Mouse (Mus musculus): ENCODE results near the gene Sft2d1. TPM values are rescaled to one million over a fixed set of nuclear protein-coding genes. Genes with fewer than 3 reads are reported as not detected.
A peak's percentile ranks its signal among the peaks of the same experiment; 100 is the strongest.

The Sft2d1 gene
- polyA plus RNA-seq, 1 experiment: not detected

DNA sequence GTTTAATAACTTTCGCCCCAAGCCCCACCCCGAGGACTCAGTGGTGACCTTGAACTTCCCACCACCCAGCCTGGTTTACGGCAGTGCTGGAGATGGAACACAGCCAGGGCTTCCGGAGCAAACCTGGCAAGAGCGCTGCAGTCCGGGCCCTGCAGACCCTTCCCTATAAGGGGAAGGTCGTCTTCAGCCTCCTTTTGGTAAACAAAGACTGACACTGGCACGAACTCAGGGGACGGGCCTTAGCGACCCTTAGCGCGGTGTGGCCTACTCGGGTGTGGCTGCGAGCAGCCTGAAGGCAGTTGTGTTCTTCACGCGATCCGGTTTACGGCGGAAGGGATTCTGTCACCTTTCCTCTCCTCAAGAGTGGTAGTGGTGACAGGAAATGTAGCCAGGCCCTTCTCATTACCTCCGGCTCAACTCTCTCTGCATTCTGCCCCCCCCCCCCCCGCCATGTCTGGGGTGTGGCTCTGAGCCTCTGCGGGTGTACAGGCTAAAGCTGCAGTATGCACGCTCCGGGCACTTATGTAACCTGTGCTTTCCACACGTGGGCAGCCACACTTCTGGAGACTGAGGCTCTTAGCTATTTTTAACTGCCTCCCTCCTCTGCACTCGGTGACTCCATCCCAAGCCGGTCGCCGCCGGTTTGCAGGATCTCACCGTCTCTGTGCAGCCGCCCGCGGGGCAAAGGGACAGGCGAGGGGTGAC lies 27.9 kb upstream of the Sft2d1 start, which contains the start of gene Mpc1:
Gene Mpc1 (plus strand): TSS at position 84 of the 705 bp plus-strand sequence.
- Histone ChIP-seq H3K27ac (ENCODE audit: insufficient read depth, low read depth, low read length) (peak within 1 kb of the TSS; percentile 97), H3K4me1 (ENCODE audit: control insufficient read depth, insufficient read depth, low read length) (peaks cover 12% of the 10 kb centered on the region; the same call in 1 of the 2 replicates), H3K4me3 (ENCODE audit: insufficient read depth, low read depth, low read length) (peak within 1 kb of the TSS; percentile 91)
- no peak for TF ChIP-seq CTCF (IDR thresholded peaks at IDR 0.05; ENCODE audit: insufficient read depth, low read depth, low read length)
- TF ChIP-seq POLR2A (IDR thresholded peaks at IDR 0.05; ENCODE audit: insufficient read depth, low read depth, low read length): no peak
- 1% methylated on average over 35 of the region's 35 CpGs for WGBS

DNA sequence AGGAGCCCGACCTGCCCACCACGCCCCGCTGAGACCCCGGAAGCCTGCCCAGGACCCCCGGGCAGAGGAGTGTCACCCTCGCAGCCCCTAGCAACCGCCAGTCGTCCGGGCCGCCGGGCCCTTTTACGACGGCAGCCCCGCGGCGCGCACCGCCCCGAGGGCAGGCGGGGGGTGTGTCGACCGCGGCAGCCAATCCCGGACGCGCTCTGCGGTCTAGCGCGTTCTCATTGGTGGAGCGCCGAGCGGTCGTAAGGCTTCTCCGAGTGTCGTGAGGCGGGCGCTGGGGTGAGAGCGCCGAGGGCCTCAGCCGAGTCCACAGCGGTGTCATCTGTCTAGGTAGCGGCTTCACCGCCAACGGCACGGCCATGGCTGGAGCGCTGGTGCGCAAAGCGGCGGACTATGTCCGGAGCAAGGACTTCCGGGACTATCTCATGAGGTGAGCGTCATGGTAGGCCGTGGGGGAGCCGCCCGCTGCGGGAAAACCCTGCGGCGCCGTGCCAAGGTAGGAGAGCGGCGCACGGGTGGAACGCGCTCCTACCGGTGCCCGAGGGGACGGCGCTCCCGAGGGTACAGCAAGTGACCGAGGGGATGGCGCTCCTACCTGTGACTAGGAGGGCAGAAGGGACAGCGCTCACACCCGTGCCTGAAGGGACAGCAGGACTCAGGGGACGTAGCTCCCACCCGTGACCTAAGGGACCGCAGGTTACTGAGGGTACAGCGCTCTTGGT lies 27.2 kb upstream of the Sft2d1 start:
- peak overlapping the region; percentile 97 for H3K27ac ChIP-seq (ENCODE audit: insufficient read depth, low read depth, low read length)
- H3K4me3 ChIP-seq (ENCODE audit: insufficient read depth, low read depth, low read length): peak overlapping the region; percentile 91
- WGBS: under 1% methylated on average over 77 of the region's 77 CpGs
- TF ChIP-seq CTCF (IDR thresholded peaks at IDR 0.05; ENCODE audit: insufficient read depth, low read depth, low read length): no peak
- peak; percentile 96 for TF ChIP-seq POLR2A (IDR thresholded peaks at IDR 0.05; ENCODE audit: insufficient read depth, low read depth, low read length)
- peaks cover 12% of the 10 kb centered on the region; the same call in 1 of the 2 replicates for H3K4me1 ChIP-seq (ENCODE audit: control insufficient read depth, insufficient read depth, low read length)

DNA sequence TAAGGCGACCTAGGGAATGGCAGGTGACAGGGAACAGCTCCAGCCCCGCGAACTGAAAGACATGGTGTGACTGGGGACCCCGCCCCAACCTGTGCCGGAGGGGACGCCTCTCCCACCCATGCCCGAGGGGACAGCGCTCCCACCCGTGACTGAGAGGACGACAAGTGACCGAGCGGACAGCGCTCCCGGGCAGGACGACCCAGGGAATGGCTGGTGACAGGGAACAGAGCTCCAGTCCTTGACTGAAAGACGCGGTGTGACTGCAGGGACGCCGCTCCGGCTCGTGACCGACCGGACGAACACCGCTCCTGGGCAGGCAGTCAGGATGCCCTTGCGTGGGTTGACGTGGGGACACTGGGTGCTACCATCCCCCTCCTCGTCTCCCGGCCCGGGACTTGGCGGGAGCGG lies 26.6 kb upstream of the Sft2d1 start:
- Histone ChIP-seq H3K4me3 (ENCODE audit: insufficient read depth, low read depth, low read length) (peak overlapping the region; percentile 91), H3K4me1 (ENCODE audit: control insufficient read depth, insufficient read depth, low read length) (peaks cover 12% of the 10 kb centered on the region; the same call in 1 of the 2 replicates), H3K27ac (ENCODE audit: insufficient read depth, low read depth, low read length) (peak overlapping the region; percentile 82)
- TF ChIP-seq POLR2A (IDR thresholded peaks at IDR 0.05; ENCODE audit: insufficient read depth, low read depth, low read length) (no peak), CTCF (IDR thresholded peaks at IDR 0.05; ENCODE audit: insufficient read depth, low read depth, low read length) (no peak)
- under 1% methylated on average over 32 of the region's 32 CpGs for WGBS

DNA sequence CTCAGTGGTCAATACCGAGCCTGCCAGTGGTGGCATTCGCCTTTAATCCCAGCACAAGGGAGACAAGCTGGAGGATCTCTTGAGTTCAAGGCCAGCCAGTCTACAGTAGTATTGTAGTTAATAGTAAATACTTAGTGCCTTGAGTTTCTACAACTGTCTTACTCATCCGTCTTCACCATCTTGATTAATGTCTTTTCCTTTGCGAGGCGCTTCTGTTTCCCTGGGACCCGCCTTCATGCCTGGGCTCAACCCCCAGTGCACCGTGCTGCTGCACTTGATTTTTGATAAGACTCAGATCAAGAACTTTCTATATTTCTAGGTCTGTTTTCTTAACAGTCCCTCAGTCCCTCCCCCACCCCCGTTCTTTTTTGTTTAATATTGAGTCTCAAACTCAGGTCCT lies 25.8 kb upstream of the Sft2d1 start:
- TF ChIP-seq POLR2A (IDR thresholded peaks at IDR 0.05; ENCODE audit: insufficient read depth, low read depth, low read length) (no peak), CTCF (IDR thresholded peaks at IDR 0.05; ENCODE audit: insufficient read depth, low read depth, low read length) (no peak)

DNA sequence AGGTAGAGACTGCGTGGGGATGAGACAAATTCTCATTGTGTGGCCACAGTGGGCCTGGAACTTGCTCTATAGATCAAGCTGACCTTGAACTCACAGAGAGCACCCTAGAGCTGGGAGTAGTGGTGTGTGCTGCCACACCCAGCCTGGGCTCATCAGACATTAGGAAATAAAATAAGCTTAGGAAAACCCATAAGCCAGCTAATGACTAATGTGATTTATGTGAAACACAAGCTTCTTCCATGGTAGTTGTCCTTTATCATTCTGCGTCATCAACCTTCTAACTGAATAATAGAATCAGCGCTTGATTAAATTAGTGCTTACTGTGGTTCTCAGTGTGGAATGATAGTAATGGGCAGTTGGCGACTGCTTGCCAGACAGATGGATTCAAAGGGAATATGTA lies 23.9 kb upstream of the Sft2d1 start:
- TF ChIP-seq POLR2A (IDR thresholded peaks at IDR 0.05; ENCODE audit: insufficient read depth, low read depth, low read length): no peak
- no peak for TF ChIP-seq CTCF (IDR thresholded peaks at IDR 0.05; ENCODE audit: insufficient read depth, low read depth, low read length)
- 83% methylated on average over 4 of the region's 4 CpGs for WGBS
- Histone ChIP-seq H3K4me1 (ENCODE audit: control insufficient read depth, insufficient read depth, low read length) (peaks cover 14% of the 10 kb centered on the region; the same call in 1 of the 2 replicates), H3K27ac (ENCODE audit: insufficient read depth, low read depth, low read length) (no peak overlapping the region), H3K4me3 (ENCODE audit: insufficient read depth, low read depth, low read length) (no peak overlapping the region)

More for the DNA sequence above, 25.8 kb upstream of the Sft2d1 start:
- 31% methylated on average over 8 of the region's 8 CpGs for WGBS
- no peak overlapping the region for H3K27ac ChIP-seq (ENCODE audit: insufficient read depth, low read depth, low read length)
- peaks cover 14% of the 10 kb centered on the region; the same call in 1 of the 2 replicates for H3K4me1 ChIP-seq (ENCODE audit: control insufficient read depth, insufficient read depth, low read length)
- peak overlapping the region; percentile 18; the same call in 1 of the 2 replicates for H3K4me3 ChIP-seq (ENCODE audit: insufficient read depth, low read depth, low read length)

DNA sequence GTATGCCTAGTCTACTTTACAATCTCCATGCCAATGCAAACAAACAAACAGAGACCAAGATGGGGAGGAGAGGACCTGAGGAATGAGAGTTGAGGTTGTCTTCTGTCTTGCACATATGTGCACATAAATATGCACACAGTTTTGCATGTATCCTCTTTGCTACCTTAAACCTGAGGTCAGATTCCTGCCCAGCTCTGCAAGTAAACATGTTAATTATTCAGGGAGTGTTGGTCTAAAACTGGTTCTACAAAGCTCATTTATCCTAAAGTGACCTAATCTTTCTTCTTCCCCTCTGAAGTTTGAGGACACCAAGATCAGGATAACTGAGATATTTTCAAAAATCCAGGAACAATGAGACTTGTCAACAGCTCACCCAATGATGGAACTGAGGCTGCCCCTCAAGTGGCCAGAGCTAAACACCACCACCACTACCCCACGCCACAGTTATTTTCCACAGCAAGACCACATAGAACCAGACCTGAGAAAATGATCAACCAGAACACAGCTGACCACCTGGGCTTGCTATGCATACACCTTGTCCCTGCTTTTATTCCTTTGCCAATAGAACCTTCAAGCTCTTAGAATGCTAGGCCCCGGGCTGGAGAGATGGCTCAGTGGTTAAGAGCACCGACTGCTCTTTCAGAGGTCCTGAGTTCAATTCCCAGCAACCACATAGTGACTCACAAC lies 20.8 kb upstream of the Sft2d1 start:
- peaks cover 5% of the 10 kb centered on the region; the same call in 1 of the 2 replicates for H3K4me1 ChIP-seq (ENCODE audit: control insufficient read depth, insufficient read depth, low read length)
- no peak overlapping the region for H3K27ac ChIP-seq (ENCODE audit: insufficient read depth, low read depth, low read length)
- no peak for TF ChIP-seq CTCF (IDR thresholded peaks at IDR 0.05; ENCODE audit: insufficient read depth, low read depth, low read length)
- TF ChIP-seq POLR2A (IDR thresholded peaks at IDR 0.05; ENCODE audit: insufficient read depth, low read depth, low read length): no peak
- 93% methylated on average over 3 of the region's 3 CpGs for WGBS
- H3K4me3 ChIP-seq (ENCODE audit: insufficient read depth, low read depth, low read length): no peak overlapping the region

DNA sequence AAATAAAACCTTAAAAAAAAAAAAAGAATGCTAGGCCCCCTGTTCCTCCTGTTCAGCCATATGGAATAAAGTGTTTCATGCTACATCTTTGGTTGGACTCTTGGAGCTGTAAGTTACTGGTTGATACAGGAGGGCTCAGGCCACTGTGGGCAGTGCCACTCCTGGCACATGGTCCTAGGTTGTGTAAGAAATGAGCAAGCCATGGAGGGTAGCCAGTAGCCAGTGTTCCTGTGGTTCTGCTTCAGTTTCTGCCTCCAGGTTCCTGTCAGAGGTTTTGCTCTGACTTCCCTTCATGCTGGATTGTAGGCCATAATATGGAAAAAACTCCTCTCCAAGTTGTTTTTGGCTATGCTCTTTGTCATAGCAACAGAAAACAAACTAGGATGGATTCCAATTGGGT lies 20.2 kb upstream of the Sft2d1 start:
- Histone ChIP-seq H3K4me3 (ENCODE audit: insufficient read depth, low read depth, low read length) (no peak overlapping the region), H3K27ac (ENCODE audit: insufficient read depth, low read depth, low read length) (no peak overlapping the region), H3K4me1 (ENCODE audit: control insufficient read depth, insufficient read depth, low read length) (peaks cover 5% of the 10 kb centered on the region; the same call in 1 of the 2 replicates)
- TF ChIP-seq POLR2A (IDR thresholded peaks at IDR 0.05; ENCODE audit: insufficient read depth, low read depth, low read length) (no peak), CTCF (IDR thresholded peaks at IDR 0.05; ENCODE audit: insufficient read depth, low read depth, low read length) (no peak)

DNA sequence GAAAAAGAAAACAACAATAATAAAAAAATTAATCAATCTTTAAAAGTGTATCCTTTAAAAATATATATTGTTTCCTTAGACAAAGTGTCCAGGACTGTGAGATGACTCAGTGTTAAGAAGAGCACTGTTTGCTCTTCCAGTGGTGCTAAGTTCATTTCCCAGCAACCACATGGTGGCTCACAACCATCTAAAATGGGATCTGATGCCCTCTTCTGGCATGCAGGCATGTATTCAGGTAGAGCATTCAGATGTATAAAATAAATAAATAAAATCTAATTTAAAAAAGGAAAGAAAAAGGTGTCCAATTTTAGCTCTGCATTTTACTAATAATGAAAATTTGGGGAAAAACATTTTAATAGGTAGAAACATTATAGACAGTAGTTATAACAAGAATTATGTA lies 15.1 kb upstream of the Sft2d1 start:
- Histone ChIP-seq H3K4me3 (ENCODE audit: insufficient read depth, low read depth, low read length) (no peak overlapping the region), H3K4me1 (ENCODE audit: control insufficient read depth, insufficient read depth, low read length) (no peaks in the 10 kb centered on the region), H3K27ac (ENCODE audit: insufficient read depth, low read depth, low read length) (no peak overlapping the region)
- TF ChIP-seq CTCF (IDR thresholded peaks at IDR 0.05; ENCODE audit: insufficient read depth, low read depth, low read length): no peak
- no peak for TF ChIP-seq POLR2A (IDR thresholded peaks at IDR 0.05; ENCODE audit: insufficient read depth, low read depth, low read length)

All from olfactory bulb, adult 2 months (tissue).